Mouse (Mus musculus) CH12.LX (cell line): ENCODE measurements around the gene Ttc3.

Experiments used
- CHD2 ChIP-seq: IDR thresholded peaks from 2 replicates; pipeline ENCODE4 v1.6.1; 2011; ENCODE audit warnings: low read length, improper control_type of control experiment
- CTCF ChIP-seq, 2 experiments: IDR thresholded peaks in 1 of 2; conservative IDR thresholded peaks in 1 of 2; 2 replicates each; pipeline ENCODE4 v1.5.1; 2011 to 2012; ENCODE audit warnings: low read depth in 2 of 2, low read length in 2 of 2, improper control_type of control experiment in 1 of 2, inconsistent platforms in 1 of 2, mild to moderate bottlenecking in 1 of 2, moderate library complexity in 1 of 2
- JUND ChIP-seq: conservative IDR thresholded peaks from 2 replicates; pipeline ENCODE4 v1.6.1; 2011; ENCODE audit warnings: low read depth, low read length, improper control_type of control experiment
- KAT2A ChIP-seq: IDR thresholded peaks from 2 replicates; pipeline ENCODE4 v1.6.1; 2012; ENCODE audit warnings: low read length, improper control_type of control experiment, inconsistent platforms; ENCODE audit not compliant: insufficient replicate concordance
- UBTF ChIP-seq: IDR thresholded peaks from 2 replicates; pipeline ENCODE4 v1.6.1; 2012; ENCODE audit warnings: low read depth, mild to moderate bottlenecking, inconsistent platforms, low read length, improper control_type of control experiment, moderate library complexity
- ZNF384 ChIP-seq: IDR thresholded peaks from 2 replicates; pipeline ENCODE4 v1.6.1; 2012; ENCODE audit warnings: low read depth, low read length, improper control_type of control experiment, inconsistent platforms

DNA sequence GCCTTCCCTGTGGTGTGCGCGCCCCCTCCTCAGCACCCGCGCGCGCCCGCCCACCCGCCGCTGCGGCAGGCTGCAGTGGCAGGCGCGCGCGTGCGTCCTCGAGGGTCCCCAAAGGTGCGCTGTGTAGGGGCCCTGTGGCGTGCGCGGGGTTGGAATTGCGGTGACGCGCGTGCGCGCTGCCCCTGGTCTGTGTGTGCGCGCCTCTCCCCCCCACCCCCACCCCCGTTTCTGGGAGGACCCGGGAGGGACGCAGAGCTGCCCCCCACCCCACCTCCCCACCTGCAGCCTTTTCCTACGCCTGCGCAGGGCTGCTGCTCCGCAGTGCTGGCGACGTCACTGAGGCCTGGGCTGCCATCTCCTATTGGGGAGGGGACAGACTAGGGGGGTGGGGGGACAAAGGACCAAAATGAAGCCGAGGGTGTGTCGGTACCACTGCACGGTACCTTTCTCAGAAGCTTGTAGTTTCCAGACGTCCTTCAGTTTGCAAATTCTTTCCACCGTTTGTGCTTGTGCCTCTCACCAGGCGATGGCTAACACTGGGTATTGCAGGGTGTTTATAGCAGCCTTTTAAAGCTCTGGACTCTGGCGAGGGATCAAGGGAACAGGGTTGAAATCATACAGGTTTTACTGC lies 998 bp downstream of the Ttc3 start, which contains the start of gene Pigp:
- no peak for TF ChIP-seq CTCF (conservative IDR thresholded peaks at IDR 0.05 in 1 of 2, IDR thresholded peaks at IDR 0.05 in 1 of 2; ENCODE audit: low read depth in 2 of 2, low read length in 2 of 2)
- no peak for TF ChIP-seq JUND
- no peak for TF ChIP-seq UBTF
- TF ChIP-seq KAT2A, result no peak
- TF ChIP-seq ZNF384, result no peak
- no peak for TF ChIP-seq CHD2
